Mouse (Mus musculus) gastrocnemius, adult 18-20 months (tissue): ENCODE results near the gene Zfp976. TPM values are rescaled to one million over a fixed set of nuclear protein-coding genes. Genes with fewer than 3 reads are reported as not detected.
"Not testable (repeated sequence)": the region's sequence is repeated elsewhere in the genome, so short reads cannot be mapped to it uniquely, and the experiment has no call there.

Experiments used
- DNase-seq: peaks from one replicate; pipeline ENCODE4 v3.0.0; 2021; ENCODE audit warnings: low spot score
- long read RNA-seq, 2 experiments: library from polyadenylated mRNA; stranded (forward); transcript quantifications; one replicate each; pipeline ENCODE4 v2.0.0; 2021
- microRNA-seq: library from miRNA; unstranded; fragments of <30 nt; microRNA quantifications from one replicate; pipeline ENCODE4 v1.2.0, GENCODE M21; 2021
- total RNA-seq, 2 experiments: library from RNA; stranded (reverse); gene quantifications; 2 replicates each; pipeline ENCODE4 v1.2.3; 2021

Gene Zfp976
- total RNA-seq, result 1 to 10 TPM in 1 of 2 experiments, under 1 TPM in 1; 0.73 to 1.0 TPM
- long read RNA-seq, experiment 1, result 0 reads
- long read RNA-seq, experiment 2, result 0 reads

GRCm38 (mm10) chr7:42642152-42643115 lies at the start of gene Zfp976:
Gene Zfp976, minus strand, starts transcription at chr7:42642588.
- DNase-seq, result peak; percentile 45

- DNase-seq, result not testable (repeated sequence)
These were observed 37.7 kb upstream of the Zfp976 start for GRCm38 (mm10) chr7:42680081-42680480.

DNA sequence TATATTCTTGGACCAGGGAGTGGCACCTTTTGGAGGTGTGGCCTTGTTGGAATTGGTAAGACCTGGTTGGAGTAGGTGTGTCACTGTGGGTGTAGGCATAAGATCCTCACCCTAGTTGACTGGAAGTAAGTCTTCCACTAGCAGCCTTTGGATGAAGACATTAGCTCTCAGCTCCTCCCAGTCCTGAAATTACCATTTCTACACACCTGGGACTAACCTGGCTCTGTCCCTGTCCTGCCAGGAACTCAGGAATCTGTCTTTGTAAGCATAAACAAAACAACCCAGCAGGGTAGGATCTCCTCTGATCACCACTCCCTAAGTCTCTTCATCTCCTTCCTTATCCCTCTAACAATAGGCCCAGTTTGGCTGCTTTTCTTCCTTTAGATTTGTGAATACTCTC lies 37.3 kb upstream of the Zfp976 start:
- DNase-seq, result not testable (repeated sequence)

DNA sequence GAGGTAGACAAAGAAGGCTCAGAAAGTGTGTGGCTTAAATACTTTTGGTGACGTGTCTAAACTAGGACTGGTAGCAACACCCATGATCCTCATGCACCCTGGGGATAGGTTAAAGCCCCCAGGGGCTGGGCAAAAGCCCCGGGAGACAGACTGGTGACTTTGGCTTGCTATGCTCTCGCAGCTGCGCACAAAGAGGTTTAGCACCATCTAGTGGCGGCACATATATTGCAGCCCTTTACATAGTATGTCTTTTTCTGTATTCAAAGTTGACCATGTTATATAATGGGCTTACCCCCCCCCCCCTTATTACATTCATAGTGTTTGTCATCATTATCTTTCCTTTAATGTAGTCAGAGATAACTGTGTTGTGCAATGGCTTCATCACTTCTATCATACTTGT lies 17.8 kb upstream of the Zfp976 start:
- not testable (repeated sequence) for DNase-seq

- DNase-seq, result not testable (repeated sequence)
These were observed 12.8 kb upstream of the Zfp976 start for GRCm38 (mm10) chr7:42655211-42655610.

DNA sequence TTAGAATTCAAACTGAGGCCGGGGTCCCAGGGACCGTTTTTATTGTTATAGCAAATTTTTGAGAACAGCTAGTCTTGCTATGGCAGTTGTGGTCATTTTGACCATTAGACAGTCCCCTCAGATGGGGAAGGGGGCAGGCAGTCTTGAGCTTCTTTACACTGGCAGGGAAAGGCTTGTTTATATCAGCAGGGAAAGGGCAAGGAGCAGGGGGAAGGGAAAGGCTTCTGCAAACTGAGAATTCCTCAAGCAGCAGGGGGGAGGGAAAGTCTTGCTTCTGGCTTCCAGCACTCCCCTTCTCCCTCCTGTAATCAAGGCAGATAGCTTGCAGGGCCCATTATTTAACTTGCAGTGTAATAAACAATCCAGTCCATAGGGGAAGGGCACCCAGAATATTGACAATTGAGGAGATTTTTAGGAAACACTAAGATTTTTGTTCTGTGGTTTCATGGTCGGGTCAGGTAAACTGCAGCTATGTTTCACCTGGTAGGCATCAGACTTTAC lies 782 bp upstream of the Zfp976 start:
- DNase-seq, result not testable (repeated sequence)

DNA sequence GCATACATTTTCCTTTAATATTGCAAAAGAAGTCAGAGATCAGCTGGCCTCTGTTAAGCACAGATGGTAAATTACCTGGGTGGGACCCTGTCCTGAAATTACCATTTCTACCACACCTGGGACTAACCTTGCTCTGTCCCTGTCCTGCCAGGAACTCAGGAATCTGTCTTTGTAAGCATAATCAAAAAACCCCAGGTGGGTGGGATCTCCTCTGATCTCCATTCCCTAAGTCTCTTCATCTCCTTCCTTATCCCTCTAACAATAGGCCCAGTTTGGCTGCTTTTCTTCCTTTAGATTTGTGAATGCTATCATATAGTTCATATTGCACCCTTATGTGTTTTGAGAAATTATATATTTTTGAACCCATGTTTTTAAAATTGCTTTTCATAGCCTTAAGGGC lies 11.4 kb downstream of the Zfp976 start:
- not testable (repeated sequence) for DNase-seq

DNA sequence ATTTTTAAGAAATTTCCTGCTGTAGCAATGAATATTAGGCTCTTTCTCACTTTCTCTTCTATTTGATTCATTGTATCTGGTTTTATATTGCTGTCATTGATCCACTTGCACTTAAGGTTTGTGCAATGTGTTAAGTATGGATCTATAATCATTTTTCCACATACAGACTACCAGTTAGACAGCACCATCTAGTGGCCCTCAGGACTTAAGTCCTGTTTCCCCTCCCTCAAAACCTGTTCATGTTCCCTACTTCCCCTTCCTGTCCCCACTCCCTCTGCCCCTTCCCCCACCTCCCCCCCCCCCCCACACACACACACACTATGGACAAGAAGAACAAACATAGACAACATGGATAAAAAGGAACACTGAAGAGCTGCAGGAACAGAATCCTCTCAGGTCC lies 46.7 kb downstream of the Zfp976 start:
- not testable (repeated sequence) for DNase-seq

DNA sequence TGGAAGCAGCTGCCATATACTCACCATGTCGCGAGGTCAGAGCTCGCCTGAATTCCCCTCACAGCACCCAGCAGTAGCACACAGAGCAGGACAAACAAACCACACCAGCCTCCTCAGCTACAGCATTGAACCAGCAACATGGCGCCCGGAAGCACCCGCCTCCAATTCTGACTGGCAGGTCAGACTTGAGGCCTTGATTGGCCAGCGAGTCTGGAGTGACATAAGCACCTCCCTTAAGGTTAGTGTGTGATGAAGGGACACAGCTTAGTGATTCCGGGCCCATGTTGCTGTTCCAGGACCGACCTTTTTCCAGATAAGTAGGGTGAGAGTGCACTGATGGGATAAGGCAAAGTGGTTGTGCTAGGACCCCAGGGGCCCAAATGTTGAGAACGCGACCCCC lies 50.0 kb downstream of the Zfp976 start, which contains the start of gene Zfp977:
Zfp977 (minus strand) TSS at position 135 of the 400 bp plus-strand sequence.
- not testable (repeated sequence) for DNase-seq

- DNase-seq, result not testable (repeated sequence)
These were observed 51.1 kb downstream of the Zfp976 start for GRCm38 (mm10) chr7:42591311-42591710.

- DNase-seq, result no peak
These were observed 63.9 kb downstream of the Zfp976 start, which contains the start of gene Gm21028 for GRCm38 (mm10) chr7:42578488-42578887. Gene Gm21028, minus strand, starts transcription at chr7:42578588.

Small RNA genes within 50 kb of the gene (microRNA-seq; reads per million reads assigned to microRNA genes)
- gene Gm24938, result not detected

Other genes starting within 250 kb of the Zfp976 start
- gene 4933421I07Rik, start 194.5 kb downstream of the Zfp976 start, total RNA-seq, result not detected
- 1 to 10 TPM; 5.0 TPM for gene Zfp141, start 136.8 kb downstream of the Zfp976 start, total RNA-seq
- not detected for gene Gm21028, start 64.0 kb downstream of the Zfp976 start, total RNA-seq
- gene Zfp977, start 50.0 kb downstream of the Zfp976 start, total RNA-seq, result under 1 TPM in 1 of 2 experiments, not detected in 1; 0.21 TPM
- 1 to 10 TPM; 3.7 to 4.5 TPM for gene Zfp975, start 50.2 kb upstream of the Zfp976 start, total RNA-seq
- not detected for gene Gm17067, start 84.4 kb upstream of the Zfp976 start, total RNA-seq
- not detected for gene Vmn2r62, start 150.9 kb upstream of the Zfp976 start, total RNA-seq
- not detected for gene Gm2381, start 224.6 kb upstream of the Zfp976 start, total RNA-seq